Mouse (Mus musculus): ENCODE results near the gene Sgcd. TPM values are rescaled to one million over a fixed set of nuclear protein-coding genes. Genes with fewer than 3 reads are reported as not detected.

Sgcd gene
- polyA plus RNA-seq, 1 experiment from 2014 or later, result 3.4 TPM

DNA sequence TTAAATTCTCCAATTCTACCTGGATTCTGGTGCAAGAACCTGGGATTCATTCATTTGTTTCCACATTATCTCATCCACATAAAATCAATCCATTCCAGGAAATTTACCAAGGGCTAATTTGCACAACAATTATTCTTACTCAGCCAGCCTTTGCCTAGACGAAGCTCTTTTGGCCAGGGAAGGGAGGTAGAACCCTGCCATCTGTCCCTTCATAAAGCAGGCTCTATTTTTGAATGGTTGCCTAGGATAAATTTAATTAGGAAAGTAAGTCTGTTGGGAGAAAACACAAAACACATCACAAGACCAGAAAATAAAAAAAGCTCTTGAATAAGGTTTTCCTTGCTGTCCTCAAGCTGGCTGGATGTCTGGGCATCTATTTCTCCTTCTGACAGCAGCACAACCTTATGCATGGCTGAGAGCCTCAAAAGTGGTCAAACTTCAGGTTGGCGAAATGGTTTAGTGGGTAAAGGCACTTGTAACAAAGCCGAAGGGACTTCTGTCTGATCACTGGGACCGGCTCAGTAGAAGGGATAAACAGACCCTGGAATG is 740.4 kb downstream of the Sgcd start:
- H3K4me3 ChIP-seq (ENCODE audit: low read depth, low read length), result no peak overlapping the region
- no peak for ATAC-seq (replicated peaks; ENCODE audit: insufficient number of reproducible peaks, low FRiP score, low TSS enrichment, low read depth)
- no peak overlapping the region for H3K9ac ChIP-seq (replicated peaks; ENCODE audit: low read length)
- no peaks in the 10 kb centered on the region for H3K4me1 ChIP-seq (ENCODE audit: control insufficient read depth, insufficient read depth, low read length)
- H3K9me3 ChIP-seq (replicated peaks; ENCODE audit: control insufficient read depth, low read length), result no peaks in the 10 kb centered on the region
- H3K36me3 ChIP-seq (replicated peaks; ENCODE audit: control insufficient read depth, insufficient read depth, low read depth, low read length), result no peaks in the 10 kb centered on the region
- no peaks in the 10 kb centered on the region for H3K27me3 ChIP-seq (ENCODE audit: control insufficient read depth, insufficient read depth, low read length)
- no peak overlapping the region for H3K4me2 ChIP-seq (ENCODE audit: low read depth, low read length)
- 73% methylated on average over 4 of the region's 4 CpGs for WGBS
- H3K27ac ChIP-seq (replicated peaks; ENCODE audit: low read depth, low read length), result no peak overlapping the region
- no peak for DNase-seq (ENCODE audit: low spot score)

DNA sequence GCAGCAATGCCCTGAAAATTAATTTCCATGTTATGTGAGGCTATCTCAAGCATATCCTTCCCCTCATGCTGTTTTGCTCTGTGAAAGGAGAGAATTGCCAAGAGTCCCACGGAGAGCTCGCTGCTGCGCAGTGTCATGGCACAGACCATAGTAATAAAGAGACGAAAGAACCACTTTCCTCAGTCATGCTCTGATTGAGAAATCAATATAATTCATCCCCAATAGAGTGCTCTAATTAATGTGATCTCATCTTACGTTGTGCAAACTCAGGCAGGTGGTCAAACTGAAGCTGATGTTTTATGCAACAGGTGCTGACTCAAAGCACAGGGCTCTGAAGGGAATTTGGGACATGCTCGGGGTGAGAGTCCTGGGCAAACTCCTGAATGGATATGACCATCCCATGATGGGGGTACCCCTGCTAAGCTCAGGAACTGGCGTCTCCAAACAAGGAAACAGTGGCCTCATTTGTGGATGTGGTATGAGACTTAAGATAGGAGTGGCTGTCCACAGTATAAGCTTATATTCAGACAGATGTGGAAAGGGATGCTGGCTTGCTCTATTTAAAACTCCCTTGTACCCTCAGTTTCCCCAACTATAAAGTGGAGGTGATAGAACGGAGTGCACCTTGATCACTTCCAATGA is 740.9 kb downstream of the Sgcd start:
- no peak overlapping the region for H3K4me2 ChIP-seq (ENCODE audit: low read depth, low read length)
- no peaks in the 10 kb centered on the region for H3K4me1 ChIP-seq (ENCODE audit: control insufficient read depth, insufficient read depth, low read length)
- 81% methylated on average over 8 of the region's 8 CpGs for WGBS
- H3K36me3 ChIP-seq (replicated peaks; ENCODE audit: control insufficient read depth, insufficient read depth, low read depth, low read length), result no peaks in the 10 kb centered on the region
- no peaks in the 10 kb centered on the region for H3K27me3 ChIP-seq (ENCODE audit: control insufficient read depth, insufficient read depth, low read length)
- no peak for ATAC-seq (replicated peaks; ENCODE audit: insufficient number of reproducible peaks, low FRiP score, low TSS enrichment, low read depth)
- DNase-seq (ENCODE audit: low spot score), result no peak
- H3K4me3 ChIP-seq (ENCODE audit: low read depth, low read length), result no peak overlapping the region
- H3K27ac ChIP-seq (replicated peaks; ENCODE audit: low read depth, low read length), result no peak overlapping the region
- no peaks in the 10 kb centered on the region for H3K9me3 ChIP-seq (replicated peaks; ENCODE audit: control insufficient read depth, low read length)
- H3K9ac ChIP-seq (replicated peaks; ENCODE audit: low read length), result no peak overlapping the region

DNA sequence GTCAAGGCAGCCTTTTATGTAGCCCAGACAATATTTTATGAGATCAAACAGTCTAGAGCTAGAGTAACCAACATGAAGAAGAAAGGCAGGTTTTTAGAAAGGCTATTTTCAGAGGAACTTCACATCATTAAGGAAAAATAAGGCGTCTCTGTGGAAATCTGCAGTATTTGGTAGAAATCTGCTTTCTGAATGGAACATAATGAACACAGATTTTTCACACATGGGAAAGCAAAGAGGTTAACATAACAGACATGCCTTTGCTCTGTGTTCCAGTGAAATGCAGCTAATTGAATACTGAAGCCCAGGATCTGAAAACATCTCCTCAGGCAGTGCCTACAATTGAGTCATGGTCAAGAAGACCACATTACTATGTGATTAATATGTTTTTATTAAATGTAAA is 746.4 kb downstream of the Sgcd start:
- ATAC-seq (replicated peaks; ENCODE audit: insufficient number of reproducible peaks, low FRiP score, low TSS enrichment, low read depth), result no peak
- no peak for DNase-seq (ENCODE audit: low spot score)

DNA sequence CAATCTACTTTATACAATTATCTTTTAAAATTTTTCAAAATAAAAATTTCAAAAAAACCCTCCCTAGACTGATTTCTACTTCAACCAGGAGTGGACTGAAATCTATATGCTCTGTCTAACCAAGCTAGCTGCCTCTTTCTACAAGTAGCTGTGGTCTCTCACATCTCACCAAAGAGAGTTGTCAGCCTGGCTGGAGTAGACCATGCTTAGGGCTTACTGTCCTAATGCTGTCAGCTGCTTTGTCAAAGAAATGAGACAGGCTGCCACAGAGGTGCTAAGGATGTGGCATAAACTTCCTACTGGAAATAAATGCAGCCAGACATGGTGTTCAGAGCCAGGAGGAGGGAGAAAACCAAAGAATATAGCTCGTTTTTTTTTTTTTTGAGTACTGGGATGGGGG is 760.5 kb downstream of the Sgcd start:
- Histone ChIP-seq H3K4me3 (ENCODE audit: low read depth, low read length) (no peak overlapping the region), H3K9ac (replicated peaks; ENCODE audit: low read length) (no peak overlapping the region), H3K9me3 (replicated peaks; ENCODE audit: control insufficient read depth, low read length) (no peaks in the 10 kb centered on the region), H3K4me1 (ENCODE audit: control insufficient read depth, insufficient read depth, low read length) (no peaks in the 10 kb centered on the region), H3K27me3 (ENCODE audit: control insufficient read depth, insufficient read depth, low read length) (no peaks in the 10 kb centered on the region), H3K4me2 (ENCODE audit: low read depth, low read length) (no peak overlapping the region), H3K36me3 (replicated peaks; ENCODE audit: control insufficient read depth, insufficient read depth, low read depth, low read length) (no peaks in the 10 kb centered on the region), H3K27ac (replicated peaks; ENCODE audit: low read depth, low read length) (no peak overlapping the region)
- no peak for ATAC-seq (replicated peaks; ENCODE audit: insufficient number of reproducible peaks, low FRiP score, low TSS enrichment, low read depth)
- WGBS, result 35% methylated on average over 1 of the region's 1 CpGs
- DNase-seq (ENCODE audit: low spot score), result no peak

More for the DNA sequence above, 746.4 kb downstream of the Sgcd start:
- Histone ChIP-seq H3K9me3 (replicated peaks; ENCODE audit: control insufficient read depth, low read length) (no peaks in the 10 kb centered on the region), H3K27ac (replicated peaks; ENCODE audit: low read depth, low read length) (no peak overlapping the region), H3K4me2 (ENCODE audit: low read depth, low read length) (no peak overlapping the region), H3K27me3 (ENCODE audit: control insufficient read depth, insufficient read depth, low read length) (no peaks in the 10 kb centered on the region), H3K9ac (replicated peaks; ENCODE audit: low read length) (no peak overlapping the region), H3K4me1 (ENCODE audit: control insufficient read depth, insufficient read depth, low read length) (no peaks in the 10 kb centered on the region), H3K36me3 (replicated peaks; ENCODE audit: control insufficient read depth, insufficient read depth, low read depth, low read length) (no peaks in the 10 kb centered on the region), H3K4me3 (ENCODE audit: low read depth, low read length) (no peak overlapping the region)
- WGBS, result 74% methylated on average over 1 of the region's 1 CpGs

DNA sequence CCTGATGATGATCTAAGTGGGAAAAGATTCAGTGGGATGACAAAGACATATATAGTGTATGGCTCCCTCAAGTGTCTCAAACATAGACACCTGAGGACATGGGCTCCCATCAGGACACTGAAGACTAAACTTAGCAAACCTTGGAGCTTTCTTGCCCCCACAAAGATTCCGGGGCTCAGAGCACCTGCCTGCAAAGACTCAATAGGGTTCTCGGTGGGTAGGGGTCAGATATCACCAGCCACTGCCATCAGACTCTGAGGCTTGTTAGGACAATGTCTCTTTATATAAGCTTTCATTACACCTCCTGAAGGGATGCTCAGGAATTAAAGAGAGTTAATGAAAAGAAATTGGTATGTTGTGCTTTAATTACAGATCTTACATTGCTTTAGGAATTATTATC is 764.6 kb downstream of the Sgcd start:
- Histone ChIP-seq H3K9ac (replicated peaks; ENCODE audit: low read length) (no peak overlapping the region), H3K4me3 (ENCODE audit: low read depth, low read length) (no peak overlapping the region), H3K9me3 (replicated peaks; ENCODE audit: control insufficient read depth, low read length) (no peaks in the 10 kb centered on the region), H3K4me2 (ENCODE audit: low read depth, low read length) (no peak overlapping the region), H3K27me3 (ENCODE audit: control insufficient read depth, insufficient read depth, low read length) (no peaks in the 10 kb centered on the region), H3K36me3 (replicated peaks; ENCODE audit: control insufficient read depth, insufficient read depth, low read depth, low read length) (no peaks in the 10 kb centered on the region), H3K4me1 (ENCODE audit: control insufficient read depth, insufficient read depth, low read length) (no peaks in the 10 kb centered on the region), H3K27ac (replicated peaks; ENCODE audit: low read depth, low read length) (no peak overlapping the region)
- ATAC-seq (replicated peaks; ENCODE audit: insufficient number of reproducible peaks, low FRiP score, low TSS enrichment, low read depth), result no peak
- WGBS, result 78% methylated on average over 2 of the region's 2 CpGs
- no peak for DNase-seq (ENCODE audit: low spot score)

DNA sequence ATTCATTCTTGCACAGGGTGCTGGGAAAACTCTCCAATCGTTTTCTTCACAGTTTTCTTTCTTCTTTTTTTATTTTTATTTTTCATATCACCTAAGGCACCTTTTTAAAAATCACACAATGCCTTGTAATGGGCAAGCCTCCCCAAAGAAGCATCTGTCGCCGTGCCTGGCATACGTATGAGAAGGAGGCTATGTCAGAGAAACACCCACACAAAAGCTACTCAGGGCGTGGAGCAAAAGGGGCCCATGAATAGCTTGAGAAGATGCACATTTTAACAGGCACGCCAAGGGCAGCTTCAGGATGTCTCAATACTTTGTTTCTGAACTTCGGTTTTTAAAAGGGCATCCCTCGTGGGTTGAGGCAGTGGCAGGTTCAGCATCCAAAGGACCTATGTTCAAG is 777.2 kb downstream of the Sgcd start:
- no peak for ATAC-seq (replicated peaks; ENCODE audit: insufficient number of reproducible peaks, low FRiP score, low TSS enrichment, low read depth)
- 84% methylated on average over 8 of the region's 8 CpGs for WGBS
- DNase-seq (ENCODE audit: low spot score), result no peak
- no peaks in the 10 kb centered on the region for H3K36me3 ChIP-seq (replicated peaks; ENCODE audit: control insufficient read depth, insufficient read depth, low read depth, low read length)
- no peak overlapping the region for H3K4me3 ChIP-seq (ENCODE audit: low read depth, low read length)
- H3K9ac ChIP-seq (replicated peaks; ENCODE audit: low read length), result no peak overlapping the region
- H3K27ac ChIP-seq (replicated peaks; ENCODE audit: low read depth, low read length), result no peak overlapping the region
- no peaks in the 10 kb centered on the region for H3K9me3 ChIP-seq (replicated peaks; ENCODE audit: control insufficient read depth, low read length)
- no peaks in the 10 kb centered on the region for H3K4me1 ChIP-seq (ENCODE audit: control insufficient read depth, insufficient read depth, low read length)
- H3K27me3 ChIP-seq (ENCODE audit: control insufficient read depth, insufficient read depth, low read length), result no peaks in the 10 kb centered on the region
- H3K4me2 ChIP-seq (ENCODE audit: low read depth, low read length), result no peak overlapping the region

DNA sequence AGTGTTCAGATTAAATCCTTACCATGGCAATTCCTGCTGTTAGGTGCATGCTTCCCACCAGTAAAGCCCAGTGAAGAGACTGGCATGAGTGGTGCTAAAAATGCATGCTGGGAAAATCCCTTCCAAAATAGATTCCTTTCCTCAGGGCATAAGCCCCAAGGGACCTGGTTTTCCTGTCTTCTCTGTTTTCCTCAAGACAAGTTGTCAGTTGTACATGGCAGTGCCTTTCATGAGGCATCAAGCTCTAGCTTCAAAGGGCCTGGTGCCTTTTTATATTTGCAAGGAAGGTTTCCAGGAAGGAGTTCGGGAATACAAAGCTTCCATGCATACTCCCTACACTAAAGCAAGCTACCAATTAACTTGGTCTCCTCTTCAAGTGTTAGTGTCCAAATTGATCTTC is 782.3 kb downstream of the Sgcd start:
- no peak overlapping the region for H3K4me2 ChIP-seq (ENCODE audit: low read depth, low read length)
- ATAC-seq (replicated peaks; ENCODE audit: insufficient number of reproducible peaks, low FRiP score, low TSS enrichment, low read depth) (no peak), DNase-seq (ENCODE audit: low spot score) (no peak)
- no peaks in the 10 kb centered on the region for H3K36me3 ChIP-seq (replicated peaks; ENCODE audit: control insufficient read depth, insufficient read depth, low read depth, low read length)
- no peak overlapping the region for H3K9ac ChIP-seq (replicated peaks; ENCODE audit: low read length)
- H3K4me1 ChIP-seq (ENCODE audit: control insufficient read depth, insufficient read depth, low read length), result no peaks in the 10 kb centered on the region
- H3K27me3 ChIP-seq (ENCODE audit: control insufficient read depth, insufficient read depth, low read length), result no peaks in the 10 kb centered on the region
- no peaks in the 10 kb centered on the region for H3K9me3 ChIP-seq (replicated peaks; ENCODE audit: control insufficient read depth, low read length)
- H3K4me3 ChIP-seq (ENCODE audit: low read depth, low read length), result no peak overlapping the region
- no peak overlapping the region for H3K27ac ChIP-seq (replicated peaks; ENCODE audit: low read depth, low read length)
- 57% methylated on average over 1 of the region's 1 CpGs for WGBS

DNA sequence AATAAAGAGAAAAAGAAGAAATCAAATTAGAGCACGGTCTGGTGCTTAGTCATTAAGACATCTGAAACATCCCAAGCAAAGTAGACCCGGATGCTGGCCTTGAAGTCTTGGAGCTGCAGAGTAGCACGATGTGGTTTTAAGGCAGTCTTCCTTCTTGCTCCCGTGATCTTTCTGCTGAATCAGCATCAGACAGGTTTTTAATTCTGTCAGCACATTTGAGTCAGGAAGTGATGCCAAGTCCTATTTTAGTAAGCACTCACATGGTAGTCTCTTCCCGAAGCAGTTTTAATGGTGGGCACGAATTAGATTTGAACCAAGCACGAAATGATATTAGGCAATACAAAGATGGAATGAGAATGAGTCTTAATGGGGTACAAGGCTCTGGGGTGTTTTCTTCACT is 789.7 kb downstream of the Sgcd start:
- Histone ChIP-seq H3K4me1 (ENCODE audit: control insufficient read depth, insufficient read depth, low read length) (no peaks in the 10 kb centered on the region), H3K9ac (replicated peaks; ENCODE audit: low read length) (no peak overlapping the region), H3K9me3 (replicated peaks; ENCODE audit: control insufficient read depth, low read length) (no peaks in the 10 kb centered on the region), H3K4me3 (ENCODE audit: low read depth, low read length) (no peak overlapping the region), H3K4me2 (ENCODE audit: low read depth, low read length) (no peak overlapping the region), H3K27me3 (ENCODE audit: control insufficient read depth, insufficient read depth, low read length) (no peaks in the 10 kb centered on the region), H3K36me3 (replicated peaks; ENCODE audit: control insufficient read depth, insufficient read depth, low read depth, low read length) (no peaks in the 10 kb centered on the region), H3K27ac (replicated peaks; ENCODE audit: low read depth, low read length) (no peak overlapping the region)
- no peak for ATAC-seq (replicated peaks; ENCODE audit: insufficient number of reproducible peaks, low FRiP score, low TSS enrichment, low read depth)
- no peak for DNase-seq (ENCODE audit: low spot score)
- WGBS, result 89% methylated on average over 7 of the region's 7 CpGs

All from embryonic facial prominence, embryonic 11.5 days (tissue).